In the genomic region with DNA sequence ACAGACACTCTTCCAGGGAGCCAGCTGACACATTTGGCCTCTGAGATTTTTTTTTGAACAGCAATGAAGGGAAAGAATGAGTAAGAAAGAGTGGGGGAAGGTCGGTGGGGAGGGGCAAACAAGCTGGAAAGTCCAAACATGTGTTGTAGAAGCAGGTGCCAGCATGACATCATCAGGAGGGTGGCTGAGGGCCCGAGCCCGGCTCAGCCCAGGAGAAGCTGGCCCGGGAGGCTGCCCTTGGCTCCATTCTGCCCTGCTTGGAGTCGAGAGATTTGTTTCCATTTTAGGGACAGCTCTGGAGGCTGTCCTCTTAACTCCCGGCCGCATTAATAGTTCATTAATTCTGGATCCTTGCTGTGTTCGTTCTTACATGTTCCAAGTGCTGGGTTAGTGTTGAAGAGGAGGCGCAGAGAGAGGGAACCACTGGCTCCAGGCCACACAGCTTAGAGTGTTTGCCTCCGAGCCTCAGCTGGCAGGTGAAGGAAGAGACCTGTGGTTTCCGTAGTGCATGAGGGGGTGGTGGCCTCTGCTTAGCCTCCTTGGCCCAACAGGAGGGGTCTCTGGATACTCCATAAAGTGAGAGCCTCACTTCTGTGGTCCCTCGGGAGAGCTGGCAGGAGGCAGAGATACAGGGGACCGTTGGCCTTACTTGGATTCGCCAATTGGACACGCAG, we compare ENCODE assay signal across 9 mouse cellular contexts.
A peak's percentile ranks its signal among the peaks of the same experiment; 100 is the strongest.
DNase-seq lines count a peak whose midpoint lies in the region; ATAC-seq lines count a peak whose summit lies in the region.
"Had no signal": no experiment of that assay in that cellular context is flagged by ENCODE, and none has a peak within 500 bp of the region (broad histone marks: within the 10 kb centered on the region; RNA-seq: fewer than 3 reads in every experiment).

No protein-coding gene starts in this region.

- H3K9ac ChIP-seq in forebrain, embryonic 11.5 days (ENCODE audit: low read length), result no peak overlapping the region
- H3K9ac ChIP-seq in intestine, embryonic 15.5 days, result no peak overlapping the region

- peaks cover 30% of the 10 kb centered on the region for H3K36me3 ChIP-seq in forebrain, embryonic 10.5 days (replicated peaks)
- no peaks in the 10 kb centered on the region for H3K36me3 ChIP-seq in forebrain, embryonic 11.5 days (ENCODE audit: control insufficient read depth, insufficient read depth, low read length)
- H3K36me3 ChIP-seq in intestine, embryonic 15.5 days, result no peaks in the 10 kb centered on the region

- intact Hi-C loops in gastrocnemius, postnatal 14 days (cut with DNase I; ENCODE audit: low total_unique reads), result loop anchor here (5.0 to 10.0 kb wide), 3 partner anchors 39 to 76 kb away; no protein-coding TSS in a partner anchor

- DNase-seq in forebrain, embryonic 10.5 days (ENCODE audit: extremely low spot score, low spot score), result no peak
- DNase-seq in forebrain, embryonic 11.5 days (ENCODE audit: low spot score), result no peak
- DNase-seq in 3134 (ENCODE audit: extremely low read depth, insufficient read length, low spot score), result peak; percentile 86
- DNase-seq in cerebellum, adult 11-12 months, result peak; percentile 39
- peak; percentile 87 for DNase-seq in gastrocnemius, postnatal 14 days
- peak; percentile 74 to 88 for DNase-seq in lung, postnatal 4 days
- DNase-seq in embryo, embryonic 10 days (ENCODE audit: low spot score), result no peak

- no peak overlapping the region for H3K4me2 ChIP-seq in forebrain, embryonic 11.5 days (ENCODE audit: low read depth, low read length, severe bottlenecking)
- H3K4me2 ChIP-seq in intestine, embryonic 15.5 days (replicated peaks), result peak overlapping the region; percentile 1; the same call in 1 of the 2 replicates

- peaks cover 98% of the 10 kb centered on the region for H3K4me1 ChIP-seq in forebrain, embryonic 10.5 days
- peaks cover 19% of the 10 kb centered on the region for H3K4me1 ChIP-seq in forebrain, embryonic 11.5 days (replicated peaks; ENCODE audit: control insufficient read depth, insufficient read depth, low read length)
- H3K4me1 ChIP-seq in intestine, embryonic 15.5 days (replicated peaks), result peaks cover 89% of the 10 kb centered on the region

- H3K4me3 ChIP-seq in forebrain, embryonic 10.5 days, result no peak overlapping the region
- H3K4me3 ChIP-seq in forebrain, embryonic 11.5 days (ENCODE audit: low read depth, low read length), result no peak overlapping the region
- no peak overlapping the region for H3K4me3 ChIP-seq in intestine, embryonic 15.5 days (replicated peaks)
- H3K4me3 ChIP-seq: erythroblast, embryonic 14.5 days had no signal

- H3K9me3 ChIP-seq in forebrain, embryonic 10.5 days, result no peaks in the 10 kb centered on the region
- no peaks in the 10 kb centered on the region for H3K9me3 ChIP-seq in forebrain, embryonic 11.5 days (ENCODE audit: control insufficient read depth, low read length)
- no peaks in the 10 kb centered on the region for H3K9me3 ChIP-seq in intestine, embryonic 15.5 days

- ATAC-seq in forebrain, embryonic 11.5 days (replicated peaks; ENCODE audit: low FRiP score), result no peak
- no peak for ATAC-seq in intestine, embryonic 15.5 days

- 0 out of 2 replicates have a peak overlapping the region, but pooled peaks have one; percentile 32 for H3K27ac ChIP-seq in forebrain, embryonic 10.5 days
- no peak overlapping the region for H3K27ac ChIP-seq in forebrain, embryonic 11.5 days (ENCODE audit: low read depth, low read length)
- peak overlapping the region; percentile 87 for H3K27ac ChIP-seq in intestine, embryonic 15.5 days

- H3K27me3 ChIP-seq in forebrain, embryonic 10.5 days (ENCODE audit: poor library complexity, severe bottlenecking), result no peaks in the 10 kb centered on the region
- H3K27me3 ChIP-seq in forebrain, embryonic 11.5 days (ENCODE audit: control insufficient read depth, insufficient read depth, low read length), result no peaks in the 10 kb centered on the region
- no peaks in the 10 kb centered on the region for H3K27me3 ChIP-seq in intestine, embryonic 15.5 days (replicated peaks)

- whole genome bisulfite sequencing in forebrain, embryonic 10.5 days, result 82% methylated on average over 15 of the region's 15 CpGs
- WGBS in forebrain, embryonic 11.5 days, result 81% methylated on average over 15 of the region's 15 CpGs
- 56% methylated on average over 15 of the region's 15 CpGs for WGBS in intestine, embryonic 15.5 days

Comparison
In these comparisons a context has a peak if more than half of its experiments do, and no peak if none do; other contexts are left out.
1. DNase-seq: peak in 3134 (single experiment), cerebellum, adult 11-12 months (single experiment), gastrocnemius, postnatal 14 days (single experiment) and lung, postnatal 4 days (2 of 2); none in forebrain, embryonic 10.5 days (single experiment), forebrain, embryonic 11.5 days (single experiment) and embryo, embryonic 10 days (single experiment).